Mouse (Mus musculus) C2C12 (cell line): ENCODE results near the gene Smco2.

Experiments
- CTCF ChIP-seq: IDR thresholded peaks from one replicate; pipeline ENCODE4 v1.5.1; 2011; ENCODE audit not compliant: control insufficient read depth, insufficient read depth, insufficient read length
- FOSL1 ChIP-seq: IDR thresholded peaks from one replicate; pipeline ENCODE4 v1.8.0; 2011; ENCODE audit warnings: mild to moderate bottlenecking, low read length; ENCODE audit not compliant: poor library complexity, insufficient read depth, severe bottlenecking
- MAX ChIP-seq: IDR thresholded peaks from one replicate; pipeline ENCODE4 v1.6.1; 2011; ENCODE audit warnings: mild to moderate bottlenecking, control low read depth
- MYOG ChIP-seq: IDR thresholded peaks from one replicate; pipeline ENCODE4 v1.6.1; 2011; ENCODE audit not compliant: control insufficient read depth, insufficient read length; ENCODE audit errors: extremely low read depth
- USF1 ChIP-seq: IDR thresholded peaks from one replicate; pipeline ENCODE4 v1.6.1; 2011; ENCODE audit warnings: low read depth, mild to moderate bottlenecking, control low read depth, moderate library complexity

GRCm38 (mm10) chr6:146877425-146878045 lies 27.6 kb downstream of the Smco2 start:
- TF ChIP-seq CTCF (no peak), MYOG (no peak), USF1 (no peak), MAX (no peak), FOSL1 (no peak)
